Mouse (Mus musculus) intestine, postnatal 0 days (tissue): ENCODE measurements around the gene Mctp2. TPM values are rescaled to one million over a fixed set of nuclear protein-coding genes. Genes with fewer than 3 reads are reported as not detected.

Experiments
- ATAC-seq: fragments of 200-750 bp; cut with Nextera tagmentation; 2 replicates; pipeline ENCODE4 v1.8.0; 2017; ENCODE audit warnings: mild to moderate bottlenecking, moderate TSS enrichment, moderate library complexity
- H3K27ac ChIP-seq: fragments of 300-500 bp; sonication (generic); 2 replicates; pipeline ENCODE4 v1.5.1; 2014; ENCODE audit warnings: mild to moderate bottlenecking, low read depth, low read length, moderate library complexity
- H3K27me3 ChIP-seq: fragments of 300-500 bp; sonication (generic); replicated peaks from 2 replicates; pipeline ENCODE4 v1.6.1; 2014; ENCODE audit warnings: low read length, mixed read lengths; ENCODE audit not compliant: control insufficient read depth, insufficient read depth
- H3K36me3 ChIP-seq: fragments of 300-500 bp; sonication (generic); 2 replicates; pipeline ENCODE4 v1.6.1; 2014; ENCODE audit warnings: mild to moderate bottlenecking, moderate library complexity; ENCODE audit not compliant: control insufficient read depth, insufficient read depth
- H3K4me1 ChIP-seq: fragments of 300-500 bp; sonication (generic); replicated peaks from 2 replicates; pipeline ENCODE4 v1.6.1; 2014; ENCODE audit warnings: antibody characterized with exemption, low read length, mixed read lengths; ENCODE audit not compliant: control insufficient read depth, insufficient read depth
- H3K4me2 ChIP-seq: fragments of 300-500 bp; sonication (generic); replicated peaks from 2 replicates; pipeline ENCODE4 v1.6.1; 2014; ENCODE audit warnings: low read depth, mild to moderate bottlenecking, moderate library complexity
- H3K4me3 ChIP-seq: fragments of 300-500 bp; sonication (generic); 2 replicates; pipeline ENCODE4 v1.5.1; 2014; ENCODE audit warnings: low read depth, low read length
- H3K9ac ChIP-seq: fragments of 300-500 bp; sonication (generic); 2 replicates; pipeline ENCODE4 v1.6.1; 2014; ENCODE audit warnings: mild to moderate bottlenecking, low read depth, low read length
- H3K9me3 ChIP-seq: fragments of 300-500 bp; sonication (generic); 2 replicates; pipeline ENCODE4 v1.6.1; 2016; ENCODE audit warnings: mixed run types; ENCODE audit not compliant: control insufficient read depth
- CTCF ChIP-seq: sonication (generic); IDR thresholded peaks from 2 replicates; pipeline ENCODE4 v1.5.1; 2016; ENCODE audit warnings: low read depth, mild to moderate bottlenecking, control low read depth, antibody characterized with exemption, moderate library complexity
- WGBS: fragments of 180-500 bp; shearing (Covaris S2); extraction: QIAGEN DNeasy Blood & Tissue Kit; methylation state at CpG from one replicate; pipeline ENCODE4 v1.1.7; 2014; 5-methylcytosine and 5-hydroxymethylcytosine counted together
- polyA plus RNA-seq: library from polyadenylated mRNA; unstranded; fragments of >200 nt; fragmentation: Nextera tagmentation; extraction: Ambion mirVana; gene quantifications from 2 replicates; pipeline ENCODE4 v1.2.1, GENCODE M21; 2015

The Mctp2 gene
- polyA plus RNA-seq, 1 experiment from 2014 or later: 0.89 TPM

- no peaks in the 10 kb centered on the region for H3K27me3 ChIP-seq
- no peaks in the 10 kb centered on the region for H3K9me3 ChIP-seq
- no peak for TF ChIP-seq CTCF
- WGBS: 51% methylated on average over 9 of the region's 9 CpGs
- H3K4me2 ChIP-seq: no peak overlapping the region
- H3K4me1 ChIP-seq: no peaks in the 10 kb centered on the region
- H3K36me3 ChIP-seq: no peaks in the 10 kb centered on the region
- no peak overlapping the region for H3K27ac ChIP-seq
- H3K4me3 ChIP-seq: no peak overlapping the region
- ATAC-seq: no peak
- H3K9ac ChIP-seq: no peak overlapping the region
Observed at GRCm38 (mm10) chr7:72314395-72315060, 8.1 kb upstream of the Mctp2 start.

- 44% methylated on average over 3 of the region's 3 CpGs for WGBS
- TF ChIP-seq CTCF: no peak
- Histone ChIP-seq H3K9me3 (no peaks in the 10 kb centered on the region), H3K9ac (no peak overlapping the region), H3K4me3 (no peak overlapping the region), H3K27me3 (no peaks in the 10 kb centered on the region), H3K4me2 (no peak overlapping the region), H3K36me3 (no peaks in the 10 kb centered on the region), H3K4me1 (no peaks in the 10 kb centered on the region), H3K27ac (no peak overlapping the region)
- no peak for ATAC-seq
Observed at GRCm38 (mm10) chr7:72313908-72314307, 7.5 kb upstream of the Mctp2 start.

GRCm38 (mm10) chr7:72311582-72311981 is 5.2 kb upstream of the Mctp2 start:
- 57% methylated on average over 8 of the region's 8 CpGs for WGBS
- Histone ChIP-seq H3K9ac (no peak overlapping the region), H3K36me3 (no peaks in the 10 kb centered on the region), H3K4me2 (no peak overlapping the region), H3K4me1 (no peaks in the 10 kb centered on the region), H3K9me3 (no peaks in the 10 kb centered on the region), H3K27me3 (no peaks in the 10 kb centered on the region), H3K4me3 (no peak overlapping the region), H3K27ac (no peak overlapping the region)
- no peak for TF ChIP-seq CTCF
- 0 out of 2 replicates have a peak, but pooled peaks have one; percentile 36 for ATAC-seq

- 76% methylated on average over 5 of the region's 5 CpGs for WGBS
- no peak for TF ChIP-seq CTCF
- Histone ChIP-seq H3K9me3 (no peaks in the 10 kb centered on the region), H3K4me2 (no peak overlapping the region), H3K4me3 (no peak overlapping the region), H3K9ac (no peak overlapping the region), H3K4me1 (0 out of 2 replicates have a peak, but pooled peaks cover 6% of the 10 kb centered on the region), H3K27me3 (no peaks in the 10 kb centered on the region), H3K36me3 (no peaks in the 10 kb centered on the region), H3K27ac (no peak overlapping the region)
- no peak for ATAC-seq
Observed at GRCm38 (mm10) chr7:72308078-72308477, 1.7 kb upstream of the Mctp2 start.

- Histone ChIP-seq H3K4me1 (0 out of 2 replicates have a peak, but pooled peaks cover 6% of the 10 kb centered on the region), H3K4me2 (peak overlapping the region; percentile 96), H3K27ac (no peak overlapping the region), H3K9me3 (no peaks in the 10 kb centered on the region), H3K4me3 (peak overlapping the region; percentile 54), H3K36me3 (no peaks in the 10 kb centered on the region), H3K9ac (no peak overlapping the region), H3K27me3 (no peaks in the 10 kb centered on the region)
- WGBS: 9% methylated on average over 7 of the region's 7 CpGs
- ATAC-seq: peak; percentile 36
- no peak for TF ChIP-seq CTCF
Observed at GRCm38 (mm10) chr7:72306847-72307246, 439 bp upstream of the Mctp2 start.

GRCm38 (mm10) chr7:72305971-72306370 is 437 bp downstream of the Mctp2 start:
- peak overlapping the region; percentile 96 for H3K4me2 ChIP-seq
- no peaks in the 10 kb centered on the region for H3K9me3 ChIP-seq
- peak overlapping the region; percentile 54 for H3K4me3 ChIP-seq
- no peak for ATAC-seq
- WGBS: 2% methylated on average over 14 of the region's 14 CpGs
- no peak for TF ChIP-seq CTCF
- no peaks in the 10 kb centered on the region for H3K27me3 ChIP-seq
- H3K9ac ChIP-seq: peak overlapping the region; percentile 55
- no peaks in the 10 kb centered on the region for H3K36me3 ChIP-seq
- H3K4me1 ChIP-seq: 0 out of 2 replicates have a peak, but pooled peaks cover 6% of the 10 kb centered on the region
- H3K27ac ChIP-seq: no peak overlapping the region

GRCm38 (mm10) chr7:72301667-72302066 is 4.7 kb downstream of the Mctp2 start:
- 75% methylated on average over 4 of the region's 4 CpGs for WGBS
- Histone ChIP-seq H3K4me2 (no peak overlapping the region), H3K36me3 (no peaks in the 10 kb centered on the region)

More at GRCm38 (mm10) chr7:72301667-72302066, 4.7 kb downstream of the Mctp2 start:
- Histone ChIP-seq H3K4me1 (0 out of 2 replicates have a peak, but pooled peaks cover 6% of the 10 kb centered on the region), H3K9me3 (no peaks in the 10 kb centered on the region), H3K9ac (no peak overlapping the region), H3K27ac (no peak overlapping the region), H3K4me3 (no peak overlapping the region), H3K27me3 (no peaks in the 10 kb centered on the region)
- ATAC-seq: no peak
- peak; percentile 21; the same call in 1 of the 2 replicates for TF ChIP-seq CTCF
